Mouse (Mus musculus) neural tube, embryonic 10.5 days (tissue): ENCODE data around the gene Spen.
"Not testable (repeated sequence)": the region's sequence is repeated elsewhere in the genome, so short reads cannot be mapped to it uniquely, and the experiment has no call there.

Source experiments
- DNase-seq: peaks from one replicate; pipeline ENCODE4 v3.0.0-alpha.2; 2017; ENCODE audit warnings: low spot score; ENCODE audit errors: extremely low spot score

The Spen gene

DNA sequence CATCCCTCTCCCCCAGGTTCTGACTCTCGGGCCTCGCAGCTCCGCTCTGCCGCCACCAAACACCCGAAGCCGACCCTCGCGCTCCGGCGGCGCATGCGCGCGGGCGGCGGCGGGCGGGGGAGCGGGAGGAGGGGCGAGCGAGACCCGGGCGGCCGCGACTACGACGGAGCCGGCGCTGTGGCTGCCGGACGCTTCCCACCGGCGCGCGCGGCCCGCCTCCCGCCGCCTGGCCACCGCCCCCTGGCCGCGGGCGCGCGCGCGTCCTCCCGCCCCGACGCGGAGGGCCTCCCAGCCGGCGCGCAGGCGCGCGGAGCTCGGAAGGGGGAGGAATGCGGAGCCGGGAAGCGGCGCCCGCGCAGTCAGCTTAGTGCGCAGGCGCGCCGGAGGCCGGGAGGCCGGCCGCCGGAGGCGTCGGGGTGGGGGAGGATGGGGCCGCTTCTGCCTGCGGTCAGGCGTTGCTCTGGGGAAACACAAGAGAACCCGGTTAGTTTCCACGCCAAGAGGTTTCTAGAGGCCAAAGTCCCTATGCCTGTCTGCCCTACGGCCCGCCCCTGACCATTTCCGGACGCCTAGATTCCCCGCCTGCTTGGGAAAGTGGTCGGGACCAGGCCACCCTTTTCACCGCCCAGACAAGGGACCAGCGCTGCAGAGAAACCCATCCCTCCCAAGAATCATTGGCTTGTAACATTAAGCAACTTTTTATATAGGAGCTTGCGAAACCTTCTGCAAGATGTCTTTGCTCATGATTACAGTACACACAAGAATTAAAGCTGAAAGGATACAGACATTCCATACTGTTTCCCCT is at the start of gene Spen:
TSS of gene Spen (minus strand) at position 190 of the 805 bp plus-strand sequence.
- peak; percentile 94 for DNase-seq

DNA sequence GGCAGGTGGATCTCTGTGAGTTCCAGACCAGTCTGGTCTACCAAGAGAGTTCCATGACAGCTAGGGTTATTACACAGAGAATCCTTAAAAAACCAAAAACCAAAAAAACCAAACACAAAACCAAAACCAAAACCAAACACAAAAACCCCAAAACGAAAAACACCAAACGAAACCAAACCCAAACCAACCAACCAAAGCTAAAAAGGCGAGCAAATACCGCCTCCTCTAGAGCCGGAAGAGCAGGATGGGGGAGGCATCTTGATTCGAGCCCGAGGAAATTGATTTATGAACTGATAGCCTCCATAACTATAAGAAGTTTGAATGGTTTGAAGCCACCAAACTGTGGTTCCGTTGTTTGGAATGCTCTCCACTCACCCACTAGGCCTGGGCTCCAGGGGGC is 45.5 kb upstream of the Spen start:
- no peak for DNase-seq

DNA sequence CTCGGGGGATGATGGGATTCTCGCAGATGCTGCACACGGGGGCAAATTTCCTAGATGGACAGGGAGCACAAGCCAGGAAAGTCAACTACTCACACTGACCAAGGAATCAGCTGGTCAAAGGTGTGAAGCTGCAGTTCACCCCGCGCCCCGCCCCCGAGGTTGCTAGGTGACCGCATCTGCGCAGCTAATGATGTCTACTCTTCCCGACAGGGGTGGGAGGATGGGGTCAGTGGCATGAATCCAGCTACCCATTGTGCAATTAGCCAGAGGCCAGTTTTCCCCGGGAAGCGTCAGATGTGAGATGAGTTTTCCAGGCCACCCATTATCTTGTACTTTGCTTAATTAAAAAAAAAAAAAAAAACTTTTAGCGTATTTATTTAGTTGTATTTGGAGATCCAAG is 42.7 kb upstream of the Spen start:
- no peak for DNase-seq

DNA sequence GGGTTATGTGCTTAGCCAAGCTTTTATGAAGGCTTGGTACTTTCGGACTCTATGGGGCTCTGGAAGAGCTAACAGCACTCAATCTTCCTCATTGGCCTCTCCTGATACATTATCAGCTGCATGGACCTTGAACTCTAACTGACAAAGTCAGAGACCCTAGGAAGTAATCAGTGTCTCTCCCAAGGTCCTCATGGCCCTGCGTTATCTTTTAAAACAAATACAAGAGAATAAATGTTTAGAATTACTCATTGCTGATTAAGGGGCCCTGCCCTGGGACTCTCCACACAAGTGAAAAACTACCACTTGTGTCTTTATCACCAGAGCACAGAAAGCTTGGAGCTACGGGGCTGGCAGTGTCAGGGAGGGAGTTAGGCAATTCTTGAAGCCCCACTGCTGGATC is 40.4 kb upstream of the Spen start:
- no peak for DNase-seq

DNA sequence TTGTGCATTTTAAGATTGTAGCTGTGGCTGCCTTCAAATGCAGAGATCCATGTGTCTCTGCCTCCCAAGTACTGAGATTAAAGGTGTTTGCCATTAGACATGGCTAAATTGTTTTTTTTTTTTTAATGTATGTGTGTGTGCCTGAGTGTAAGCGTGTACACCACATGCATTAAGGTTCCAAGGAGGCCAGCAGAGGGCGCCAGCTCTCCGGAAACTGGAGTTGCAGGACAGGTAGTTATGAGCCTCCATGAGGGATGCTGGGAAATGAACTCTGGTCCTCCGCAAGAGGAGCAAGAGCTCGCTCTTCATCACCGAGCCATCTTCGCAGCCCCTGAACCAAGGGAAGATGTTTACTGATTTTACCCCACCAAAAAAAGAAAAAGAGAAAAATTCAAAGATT is 38.5 kb upstream of the Spen start:
- DNase-seq = no peak

DNA sequence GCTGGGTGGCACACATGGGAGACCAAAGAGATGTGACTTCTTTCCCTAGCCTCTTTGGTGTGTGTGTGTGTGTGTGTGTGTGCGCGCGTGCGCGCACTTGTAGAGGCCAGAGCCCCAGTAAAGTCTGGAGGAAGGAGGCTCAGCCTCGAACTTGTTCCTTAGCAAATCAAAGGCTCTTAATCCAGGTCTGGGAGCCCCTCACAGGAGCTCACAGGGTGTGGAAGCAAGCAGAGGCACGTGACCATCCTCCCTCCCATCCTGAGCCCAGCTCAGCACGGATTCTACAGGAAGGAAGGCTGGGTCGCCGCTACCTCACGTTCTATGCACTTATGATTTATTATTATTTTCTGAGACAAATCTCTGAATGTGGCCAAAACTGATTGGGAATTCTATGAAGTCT is 38.0 kb upstream of the Spen start:
- no peak for DNase-seq

DNA sequence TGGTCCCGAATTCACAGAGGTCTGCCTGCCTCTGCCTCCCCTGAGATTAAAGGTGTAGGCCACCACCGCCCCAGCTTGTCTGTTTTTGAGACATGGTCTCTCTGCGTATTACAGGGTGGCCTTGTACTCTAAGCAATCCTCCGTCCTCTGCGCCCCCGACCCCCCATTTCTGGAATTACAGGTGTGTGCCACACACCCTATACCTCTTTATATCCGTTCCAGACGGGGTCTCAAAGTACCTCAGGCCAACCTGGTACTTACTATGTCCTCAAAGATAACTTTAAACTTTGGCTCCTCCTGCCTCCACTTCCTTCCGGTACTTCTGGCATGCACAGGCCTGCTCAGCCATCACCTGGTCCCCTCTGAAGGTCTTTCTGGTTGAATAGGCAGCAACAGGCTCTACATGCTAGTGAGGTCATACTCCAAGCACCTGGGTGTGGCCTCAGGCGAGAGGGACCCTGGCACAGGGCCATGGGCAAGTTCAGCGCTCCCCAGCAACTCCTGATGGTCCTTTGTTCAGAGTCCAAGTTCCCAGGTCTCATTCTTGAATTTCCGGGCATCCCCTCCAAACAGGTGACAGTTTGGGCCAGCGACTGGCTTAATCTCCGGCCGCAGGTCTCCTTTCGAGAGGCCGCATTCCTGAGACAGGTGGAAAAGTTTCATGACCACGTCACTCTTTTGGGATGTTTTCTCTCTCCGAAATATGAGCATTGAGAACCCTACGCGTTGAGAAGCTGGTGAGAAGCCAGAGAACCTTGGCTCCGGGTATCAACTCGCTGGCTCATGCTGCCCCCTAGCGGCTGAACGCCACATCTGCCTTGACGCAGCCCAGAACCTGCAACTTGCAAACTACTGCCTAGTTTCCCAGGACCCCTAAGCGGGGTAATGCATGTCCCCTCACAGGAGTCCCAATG is 36.6 kb upstream of the Spen start:
- peak; percentile 85 for DNase-seq

DNA sequence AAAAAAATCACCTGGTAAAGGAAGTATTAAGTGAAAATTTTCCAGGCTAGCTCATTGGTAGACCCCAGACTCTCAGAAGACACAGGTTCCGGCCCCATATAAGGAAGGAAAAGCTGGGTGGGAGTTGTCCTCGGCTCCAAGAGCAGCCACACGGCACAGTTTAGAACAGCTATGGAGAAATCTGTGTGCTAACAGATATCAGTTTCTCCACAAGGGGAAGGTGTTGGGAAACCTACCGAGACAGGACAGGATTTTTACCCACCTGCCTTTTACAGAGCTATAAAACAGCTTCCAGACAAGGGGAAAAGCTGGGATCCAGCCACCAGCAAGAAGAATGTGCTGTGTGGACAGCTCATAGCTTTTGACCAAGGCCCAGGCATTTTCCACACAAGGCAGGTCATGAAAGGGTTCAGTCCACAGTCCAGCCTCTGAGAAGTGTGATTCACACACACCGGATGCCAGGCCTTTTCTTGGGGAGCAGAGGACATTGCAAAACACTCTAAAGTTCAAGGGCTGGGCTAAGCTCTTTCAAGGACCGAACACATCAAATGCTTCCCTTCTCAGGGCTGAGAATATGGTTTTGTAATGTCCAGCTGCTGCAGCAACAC is 35.1 kb upstream of the Spen start:
- no peak for DNase-seq

DNA sequence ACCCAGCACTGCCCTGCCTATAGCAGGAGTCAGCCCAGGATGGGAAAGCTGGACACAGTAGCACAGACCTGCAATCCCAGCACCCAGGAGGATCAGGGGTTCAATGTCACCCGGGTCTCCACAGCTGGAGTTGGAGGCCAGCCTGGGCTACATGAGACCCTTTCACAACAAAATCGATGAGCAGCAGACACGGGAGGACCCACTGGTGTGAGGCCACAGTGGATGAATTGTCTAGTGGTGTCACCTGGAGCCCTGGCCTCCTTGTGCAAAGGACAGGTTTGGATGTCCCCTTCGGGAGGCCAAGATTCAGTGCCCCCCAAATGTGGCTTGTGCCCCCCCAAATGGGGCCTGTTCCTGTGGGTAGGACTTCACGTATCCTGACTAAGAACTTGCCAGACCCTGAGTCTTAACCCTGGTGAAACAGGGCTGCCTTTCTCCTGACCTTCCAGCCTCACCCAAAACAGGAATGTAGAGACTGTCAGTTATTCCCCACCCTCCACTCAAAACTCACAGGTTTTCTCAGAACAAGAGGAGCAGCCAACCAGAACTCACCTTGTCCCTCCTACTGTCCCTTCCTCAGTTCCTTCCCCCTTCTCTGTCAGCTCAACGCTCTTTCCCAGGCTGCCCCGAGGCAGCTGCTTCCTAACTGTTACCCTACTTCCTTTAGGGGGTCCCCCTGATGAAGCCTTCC is 34.4 kb upstream of the Spen start:
- no peak for DNase-seq

DNA sequence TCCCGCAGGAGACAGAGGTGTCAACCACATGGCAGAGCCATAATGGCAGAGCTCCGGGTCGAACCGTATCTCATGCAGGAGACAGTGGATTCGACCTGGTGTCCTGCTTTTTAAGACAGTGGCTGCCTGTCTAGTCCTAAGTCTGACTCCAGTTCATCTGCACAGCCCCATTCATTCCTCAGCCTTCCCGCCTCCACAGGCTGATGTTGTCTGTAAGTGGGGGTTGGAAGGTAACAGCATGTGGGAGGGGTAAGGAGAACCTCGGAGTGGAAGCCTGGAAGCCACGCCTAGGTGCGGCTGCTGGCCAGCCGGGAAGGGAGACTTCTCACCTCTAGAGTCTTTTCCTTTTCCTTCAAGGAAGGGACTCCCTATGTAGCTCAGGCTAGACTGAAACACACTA is 33.5 kb upstream of the Spen start:
- no peak for DNase-seq

DNA sequence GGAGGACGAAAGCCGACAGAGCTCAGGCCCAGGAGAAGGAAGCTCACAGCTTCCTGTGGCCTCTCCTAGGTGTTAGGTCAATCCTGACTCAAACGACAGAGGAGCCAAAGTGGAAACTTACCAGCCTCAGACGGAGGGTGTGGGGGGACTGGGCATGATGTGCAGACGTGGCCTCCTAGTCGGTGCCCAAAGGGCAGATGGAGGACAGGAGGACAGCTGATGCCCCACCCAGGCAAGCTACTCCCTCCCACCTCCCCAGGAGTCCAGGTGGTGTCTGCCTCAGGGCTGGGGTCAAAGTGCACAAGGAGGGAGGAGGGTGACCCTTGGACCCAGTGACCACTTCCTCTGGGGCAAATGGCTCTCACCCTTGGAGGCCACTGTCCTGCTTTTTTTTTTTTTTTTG is 32.9 kb upstream of the Spen start:
- DNase-seq = no peak

DNA sequence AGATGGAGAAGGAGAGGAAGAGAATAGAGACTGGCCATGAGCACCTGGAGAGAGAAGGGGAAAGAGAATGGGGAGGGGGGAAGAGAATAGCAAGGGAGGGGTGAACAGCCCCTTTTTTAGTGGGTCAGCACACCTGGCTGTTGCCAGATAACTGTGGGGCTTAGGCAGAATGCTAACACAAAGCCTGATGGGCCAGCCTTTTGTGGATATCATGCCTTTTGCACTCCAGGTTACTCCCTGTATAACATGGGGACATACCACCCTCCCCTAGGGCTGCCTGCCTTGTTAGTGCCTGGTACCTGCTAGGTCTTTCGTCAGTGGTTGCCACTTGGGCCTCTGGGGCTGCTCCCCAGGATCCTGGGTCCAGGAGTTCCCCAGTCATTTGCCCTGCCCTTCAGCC is 32.4 kb upstream of the Spen start:
- DNase-seq = no peak

DNA sequence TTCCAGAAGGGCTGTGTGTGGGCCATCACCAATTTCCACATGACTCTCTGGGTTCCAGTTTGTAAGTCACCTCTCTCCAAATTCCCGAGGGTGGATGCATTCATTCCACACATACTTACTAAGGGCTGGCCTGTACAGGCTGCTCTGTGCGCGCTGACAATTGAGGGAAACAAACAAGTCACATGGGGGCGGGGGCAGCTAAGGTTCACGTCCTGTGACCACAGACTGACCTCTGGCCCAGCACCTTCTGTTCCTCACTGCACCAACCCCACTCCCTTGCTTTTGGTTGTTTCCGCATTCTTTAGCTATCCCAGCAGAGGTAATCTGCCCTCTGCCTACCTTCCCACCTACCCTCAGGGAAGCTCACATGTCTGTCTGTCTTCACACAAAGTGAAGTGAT is 31.6 kb upstream of the Spen start:
- no peak for DNase-seq

DNA sequence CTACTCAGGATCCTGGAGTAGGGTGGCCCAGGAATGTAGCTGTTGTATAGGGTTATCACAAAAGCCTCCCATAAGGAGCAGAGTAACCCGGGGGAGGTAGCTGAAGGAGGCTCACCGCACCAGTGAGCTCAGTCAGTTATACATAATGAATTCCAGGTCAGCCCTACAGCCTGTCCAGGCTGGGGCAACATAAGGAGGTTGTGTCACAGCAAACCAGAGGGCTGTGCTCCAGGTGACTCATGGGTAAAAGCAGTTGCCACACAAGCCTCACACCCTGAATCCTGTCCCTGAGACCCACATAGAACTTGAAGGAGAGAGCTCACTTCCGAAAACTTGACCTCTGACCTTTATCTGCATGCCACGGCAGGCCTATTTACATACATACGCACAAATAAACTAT is 30.6 kb upstream of the Spen start:
- DNase-seq = no peak

DNA sequence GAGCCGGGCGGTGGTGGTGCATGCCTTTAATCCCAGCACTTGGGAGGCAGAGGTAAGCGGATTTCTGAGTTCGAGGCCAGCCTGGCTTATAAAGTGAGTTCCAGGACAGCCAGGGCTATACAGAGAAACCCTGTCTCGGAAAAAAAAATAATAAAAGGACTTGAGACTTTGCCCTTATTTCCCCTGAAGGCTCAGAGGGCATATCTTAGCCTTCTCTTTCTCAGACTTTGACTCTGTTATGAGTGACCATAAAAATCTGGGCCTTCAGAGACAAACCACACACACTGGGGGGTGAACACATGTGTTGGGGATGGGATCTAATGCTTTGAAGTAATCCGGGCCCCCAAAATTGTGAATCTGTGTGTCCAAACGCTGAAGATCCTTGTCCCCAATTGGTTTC is 28.8 kb upstream of the Spen start:
- not testable (repeated sequence) for DNase-seq

DNA sequence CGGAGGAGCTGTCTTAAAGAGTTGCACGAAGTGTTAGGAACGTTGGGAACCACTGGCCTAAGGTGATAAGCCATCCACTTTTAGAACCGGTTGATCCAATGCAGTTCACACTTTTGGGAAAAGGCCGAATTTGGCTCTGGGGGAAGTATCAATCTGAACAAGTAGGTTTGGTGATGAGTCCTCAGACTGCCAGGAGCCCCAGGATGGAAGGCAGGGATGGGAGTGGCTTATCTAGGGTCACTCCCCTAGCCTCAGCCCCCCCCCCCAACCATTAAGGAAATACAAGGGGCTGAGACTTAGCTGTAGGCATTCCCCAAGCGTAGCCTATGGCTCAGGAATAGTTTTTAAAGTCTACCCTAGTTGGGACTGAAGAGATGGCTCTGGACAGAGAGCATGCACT is 27.8 kb upstream of the Spen start:
- DNase-seq = no peak

DNA sequence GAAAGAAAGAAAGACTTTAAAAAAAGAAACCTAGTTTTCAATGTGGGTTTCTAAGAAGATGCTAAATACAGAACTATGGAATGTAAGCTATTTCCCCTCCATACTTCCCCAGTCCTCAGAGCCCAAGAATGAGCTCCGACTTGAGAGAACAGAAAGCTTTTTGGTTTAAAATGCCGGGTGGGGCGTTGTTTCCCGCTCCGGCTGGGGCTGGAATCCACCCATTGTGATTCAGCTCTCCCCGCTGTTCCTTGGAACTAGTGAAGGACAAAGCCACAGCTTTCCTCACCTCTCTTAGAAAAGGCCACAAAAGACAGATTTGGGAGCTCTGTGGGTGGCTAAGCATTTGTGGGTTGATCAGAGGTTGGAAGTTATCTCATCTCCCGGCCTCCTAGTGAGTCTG is 26.9 kb upstream of the Spen start:
- DNase-seq = no peak

DNA sequence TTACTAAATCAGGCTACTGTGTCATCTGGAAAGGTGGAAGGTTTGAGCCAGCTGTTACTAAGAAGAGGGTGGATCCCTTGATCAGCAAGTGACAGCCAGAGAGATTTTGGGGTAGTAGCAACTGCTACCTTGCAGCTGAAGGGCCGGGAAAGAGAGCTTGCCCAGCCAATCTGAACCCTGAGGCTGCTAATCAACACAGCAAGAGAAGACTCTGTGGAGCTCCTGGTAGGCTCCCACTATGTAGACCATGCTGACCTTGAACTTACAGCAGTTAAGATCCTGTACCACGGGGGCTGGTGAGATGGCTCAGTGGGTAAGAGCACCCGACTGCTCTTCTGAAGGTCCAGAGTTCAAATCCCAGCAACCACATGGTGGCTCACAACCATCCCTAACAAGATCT is 26.3 kb upstream of the Spen start:
- no peak for DNase-seq

DNA sequence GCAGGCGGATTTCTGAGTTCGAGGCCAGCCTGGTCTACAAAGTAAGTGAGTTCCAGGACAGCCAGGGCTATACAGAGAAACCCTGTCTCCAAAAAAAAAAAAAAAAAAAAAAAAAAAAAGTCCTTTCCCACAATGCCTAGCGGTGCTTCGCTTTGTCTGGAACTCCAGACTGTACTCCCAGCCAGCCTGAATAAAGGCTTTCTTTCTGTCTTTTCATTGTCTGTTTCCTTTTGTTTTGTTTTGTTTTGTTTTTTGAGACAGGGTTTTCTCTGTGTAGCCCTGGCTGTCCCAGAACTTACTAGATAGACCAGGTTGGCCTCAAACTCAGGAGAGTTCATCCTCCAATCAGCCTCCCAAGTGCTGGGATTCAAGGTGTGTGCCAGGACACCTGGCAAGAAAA is 25.8 kb upstream of the Spen start:
- no peak for DNase-seq

DNA sequence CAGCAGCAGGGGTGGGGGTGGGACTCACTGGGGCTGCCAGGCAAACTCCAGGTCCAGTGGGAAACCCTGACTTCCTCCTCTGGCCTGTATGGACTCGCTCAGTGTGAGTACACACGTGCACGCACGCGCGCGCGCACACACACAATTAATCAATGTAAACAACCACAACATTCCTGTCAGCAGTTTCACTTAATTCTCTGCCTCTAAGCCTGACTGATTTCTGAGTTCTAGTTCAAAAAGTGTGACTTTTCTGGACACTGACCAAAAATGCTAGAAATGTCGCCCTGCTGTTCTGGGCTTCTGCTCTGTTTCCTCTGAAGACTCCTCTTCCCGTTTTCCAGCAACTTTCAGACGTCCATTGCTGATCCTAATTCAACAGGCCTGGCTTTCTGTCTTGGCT is 23.9 kb upstream of the Spen start:
- DNase-seq = no peak

DNA sequence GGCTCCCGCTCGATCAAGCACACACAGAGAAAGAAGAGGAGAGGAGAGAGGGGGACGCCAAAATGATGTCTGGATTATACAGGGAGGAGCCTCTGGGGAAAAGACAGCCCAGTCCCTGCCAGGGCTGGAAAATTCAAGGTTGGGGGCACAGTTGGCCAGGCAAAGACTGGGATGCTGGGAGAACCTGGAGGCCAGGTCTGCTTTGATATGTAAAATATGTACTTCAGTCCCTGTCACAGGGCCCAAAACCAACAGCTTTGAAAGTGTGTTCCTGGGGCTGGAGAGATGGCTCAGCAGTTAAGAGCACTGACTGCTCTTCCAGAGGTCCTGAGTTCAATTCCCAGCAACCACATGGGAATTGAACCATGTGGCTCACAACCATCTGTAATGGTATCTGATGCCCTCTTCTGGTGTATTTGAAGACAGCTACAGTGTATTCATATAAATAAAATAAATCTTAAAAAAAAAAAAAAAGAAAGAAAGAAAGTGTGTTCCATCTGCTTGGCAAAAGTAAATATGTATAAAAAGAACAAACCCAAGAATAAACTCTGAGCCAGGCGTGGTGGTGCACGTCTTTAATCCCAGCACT is 23.0 kb upstream of the Spen start:
- DNase-seq = not testable (repeated sequence)
